Mouse (Mus musculus): ENCODE data around the gene Cntnap1. TPM values are rescaled to one million over a fixed set of nuclear protein-coding genes. Genes with fewer than 3 reads are reported as not detected.

The Cntnap1 gene
- polyA plus RNA-seq, 1 experiment = 0.01 TPM

- TF ChIP-seq GATA1 (IDR thresholded peaks at IDR 0.05; ENCODE audit: low read length) = no peak
These were observed 4.7 kb downstream of the Cntnap1 start, which contains the start of gene Ccr10 for GRCm38 (mm10) chr11:101174851-101175628. TSS of gene Ccr10 (minus strand) at chr11:101175443.

GRCm38 (mm10) chr11:101175636-101176116 lies 5.4 kb downstream of the Cntnap1 start:
- TF ChIP-seq GATA1 (IDR thresholded peaks at IDR 0.05; ENCODE audit: low read length) = no peak

- TF ChIP-seq GATA1 (IDR thresholded peaks at IDR 0.05; ENCODE audit: low read length) = no peak
These were observed 5.9 kb downstream of the Cntnap1 start for GRCm38 (mm10) chr11:101176117-101176691.

GRCm38 (mm10) chr11:101176933-101177773 lies 6.8 kb downstream of the Cntnap1 start:
- TF ChIP-seq GATA1 (IDR thresholded peaks at IDR 0.05; ENCODE audit: low read length) = no peak

- no peak for TF ChIP-seq GATA1 (IDR thresholded peaks at IDR 0.05; ENCODE audit: low read length)
These were observed 8.0 kb downstream of the Cntnap1 start for GRCm38 (mm10) chr11:101178061-101179058.

- TF ChIP-seq GATA1 (IDR thresholded peaks at IDR 0.05; ENCODE audit: low read length) = no peak
These were observed 9.0 kb downstream of the Cntnap1 start for GRCm38 (mm10) chr11:101179306-101179705.

- no peak for TF ChIP-seq GATA1 (IDR thresholded peaks at IDR 0.05; ENCODE audit: low read length)
These were observed 9.9 kb downstream of the Cntnap1 start for GRCm38 (mm10) chr11:101180261-101180660.

- no peak for TF ChIP-seq GATA1 (IDR thresholded peaks at IDR 0.05; ENCODE audit: low read length)
These were observed 10.8 kb downstream of the Cntnap1 start for GRCm38 (mm10) chr11:101180846-101181740.

GRCm38 (mm10) chr11:101181961-101182360 lies 11.6 kb downstream of the Cntnap1 start:
- TF ChIP-seq GATA1 (IDR thresholded peaks at IDR 0.05; ENCODE audit: low read length) = no peak

- TF ChIP-seq GATA1 (IDR thresholded peaks at IDR 0.05; ENCODE audit: low read length) = no peak
These were observed 12.6 kb downstream of the Cntnap1 start for GRCm38 (mm10) chr11:101182771-101183517.

- TF ChIP-seq GATA1 (IDR thresholded peaks at IDR 0.05; ENCODE audit: low read length) = no peak
These were observed 14.7 kb downstream of the Cntnap1 start for GRCm38 (mm10) chr11:101184984-101185383.

- TF ChIP-seq GATA1 (IDR thresholded peaks at IDR 0.05; ENCODE audit: low read length) = no peak
These were observed 15.1 kb downstream of the Cntnap1 start for GRCm38 (mm10) chr11:101185441-101185840.

All from G1E-ER4 (cell line).